Mouse (Mus musculus) CH12.LX (cell line): ENCODE measurements around the gene Gm11939.

ENCODE experiments used
- CHD2 ChIP-seq: IDR thresholded peaks from 2 replicates; pipeline ENCODE4 v1.6.1; 2011; ENCODE audit warnings: low read length, improper control_type of control experiment
- CTCF ChIP-seq, 2 experiments: IDR thresholded peaks in 1 of 2; conservative IDR thresholded peaks in 1 of 2; 2 replicates each; pipeline ENCODE4 v1.5.1; 2011 to 2012; ENCODE audit warnings: low read depth in 2 of 2, low read length in 2 of 2, improper control_type of control experiment in 1 of 2, inconsistent platforms in 1 of 2, mild to moderate bottlenecking in 1 of 2, moderate library complexity in 1 of 2
- E2F4 ChIP-seq: IDR thresholded peaks from 2 replicates; pipeline ENCODE4 v1.6.1; 2011; ENCODE audit warnings: low read depth, low read length, improper control_type of control experiment; ENCODE audit not compliant: insufficient replicate concordance
- NELFE ChIP-seq: IDR thresholded peaks from 2 replicates; pipeline ENCODE4 v1.6.1; 2011; ENCODE audit warnings: low read depth, low read length, improper control_type of control experiment
- POLR2A ChIP-seq: IDR thresholded peaks from 2 replicates; pipeline ENCODE4 v1.6.1; 2011; ENCODE audit warnings: low read depth, mild to moderate bottlenecking, improper control_type of control experiment, low read length
- POLR2AphosphoS2 ChIP-seq: IDR thresholded peaks from 2 replicates; pipeline ENCODE4 v1.6.1; 2011; ENCODE audit warnings: low read depth, low read length, improper control_type of control experiment
- SIN3A ChIP-seq: IDR thresholded peaks from 2 replicates; pipeline ENCODE4 v1.6.1; 2012; ENCODE audit warnings: low read length, improper control_type of control experiment, inconsistent platforms
- TBP ChIP-seq: conservative IDR thresholded peaks from 2 replicates; pipeline ENCODE4 v1.6.1; 2011; ENCODE audit warnings: low read depth, low read length, improper control_type of control experiment
- USF1 ChIP-seq: IDR thresholded peaks from 2 replicates; pipeline ENCODE4 v1.6.1; 2014; ENCODE audit warnings: low read depth, mild to moderate bottlenecking, inconsistent platforms, low read length, improper control_type of control experiment
- ZC3H11A ChIP-seq: IDR thresholded peaks from 2 replicates; pipeline ENCODE4 v1.6.1; 2012; ENCODE audit warnings: low read depth, mild to moderate bottlenecking, inconsistent platforms, low read length, improper control_type of control experiment
- ZKSCAN1 ChIP-seq: IDR thresholded peaks from 2 replicates; pipeline ENCODE4 v1.6.1; 2012; ENCODE audit warnings: low read depth, inconsistent platforms, low read length, improper control_type of control experiment, borderline replicate concordance

- TF ChIP-seq CTCF (conservative IDR thresholded peaks at IDR 0.05 in 1 of 2, IDR thresholded peaks at IDR 0.05 in 1 of 2; ENCODE audit: low read depth in 2 of 2, low read length in 2 of 2) (no peak), CHD2 (no peak), USF1 (no peak), ZC3H11A (no peak), POLR2AphosphoS2 (no peak), POLR2A (no peak), ZKSCAN1 (no peak), E2F4 (no peak), TBP (no peak), SIN3A (no peak), NELFE (no peak)
Measured at GRCm38 (mm10) chr11:99581564-99581963, 22.3 kb upstream of the Gm11939 start.
